Mouse (Mus musculus) neural tube, embryonic 15.5 days (tissue): ENCODE measurements at regions not wholly inside any gene's neighbourhood (a gene's known extent, or its start where the extent isn't known, plus 50 kb on each side); places are given as distances from the start of the nearest gene placed in this dataset.

ENCODE experiments used
- ATAC-seq: fragments of 200-750 bp; cut with Nextera tagmentation; 2 replicates; pipeline ENCODE4 v1.8.0; 2017; ENCODE audit warnings: mild to moderate bottlenecking, moderate TSS enrichment, moderate library complexity; ENCODE audit not compliant: low FRiP score
- H3K27ac ChIP-seq: fragments of 300-500 bp; sonication (generic); replicated peaks from 2 replicates; pipeline ENCODE4 v1.5.1; 2015; ENCODE audit warnings: mild to moderate bottlenecking, inconsistent platforms
- H3K27me3 ChIP-seq: fragments of 300-500 bp; sonication (generic); replicated peaks from 2 replicates; pipeline ENCODE4 v1.6.1; 2015; ENCODE audit warnings: inconsistent platforms
- H3K36me3 ChIP-seq: fragments of 300-500 bp; sonication (generic); 2 replicates; pipeline ENCODE4 v1.6.1; 2015; ENCODE audit warnings: inconsistent platforms
- H3K4me1 ChIP-seq: fragments of 300-500 bp; sonication (generic); 2 replicates; pipeline ENCODE4 v1.6.1; 2015; ENCODE audit warnings: inconsistent platforms
- H3K4me2 ChIP-seq: fragments of 300-500 bp; sonication (generic); 2 replicates; pipeline ENCODE4 v1.6.1; 2015; ENCODE audit warnings: inconsistent platforms, mild to moderate bottlenecking, moderate library complexity
- H3K4me3 ChIP-seq: fragments of 300-500 bp; sonication (generic); replicated peaks from 2 replicates; pipeline ENCODE4 v1.5.1; 2015; ENCODE audit warnings: mild to moderate bottlenecking, inconsistent platforms
- H3K9ac ChIP-seq: fragments of 300-500 bp; sonication (generic); replicated peaks from 2 replicates; pipeline ENCODE4 v1.6.1; 2015; ENCODE audit warnings: mild to moderate bottlenecking, inconsistent platforms
- H3K9me3 ChIP-seq: fragments of 300-500 bp; sonication (generic); replicated peaks from 2 replicates; pipeline ENCODE4 v1.6.1; 2016; ENCODE audit warnings: inconsistent platforms
- WGBS: fragments of 180-500 bp; shearing (Covaris S2); methylation state at CpG from one replicate; pipeline ENCODE4 v1.1.7; 2015; ENCODE audit warnings: mixed read lengths; 5-methylcytosine and 5-hydroxymethylcytosine counted together

- Histone ChIP-seq H3K36me3 (no peaks in the 10 kb centered on the region), H3K4me2 (no peak overlapping the region), H3K27ac (no peak overlapping the region), H3K4me3 (no peak overlapping the region), H3K27me3 (no peaks in the 10 kb centered on the region), H3K9me3 (no peaks in the 10 kb centered on the region), H3K4me1 (peaks cover 3% of the 10 kb centered on the region; the same call in 1 of the 2 replicates), H3K9ac (no peak overlapping the region)
- ATAC-seq = no peak
- WGBS = 89% methylated on average over 8 of the region's 8 CpGs
Observed at GRCm38 (mm10) chr13:110568482-110569179, 173.8 kb downstream of the Plk2 start.

- WGBS = 99% methylated on average over 2 of the region's 2 CpGs
- no peaks in the 10 kb centered on the region for H3K9me3 ChIP-seq
- H3K36me3 ChIP-seq = no peaks in the 10 kb centered on the region
Observed at GRCm38 (mm10) chr13:110569180-110569512, 174.3 kb downstream of the Plk2 start.

GRCm38 (mm10) chr13:110570386-110570785 lies 175.5 kb downstream of the Plk2 start:
- no peaks in the 10 kb centered on the region for H3K9me3 ChIP-seq
- H3K36me3 ChIP-seq = no peaks in the 10 kb centered on the region
- no peak for ATAC-seq

More at GRCm38 (mm10) chr13:110569180-110569512, 174.3 kb downstream of the Plk2 start:
- Histone ChIP-seq H3K27me3 (no peaks in the 10 kb centered on the region), H3K4me1 (peaks cover 7% of the 10 kb centered on the region; the same call in 1 of the 2 replicates), H3K27ac (no peak overlapping the region), H3K4me3 (no peak overlapping the region), H3K4me2 (no peak overlapping the region), H3K9ac (no peak overlapping the region)
- ATAC-seq = no peak

GRCm38 (mm10) chr13:110573360-110574065 lies 178.7 kb downstream of the Plk2 start:
- no peak overlapping the region for H3K4me2 ChIP-seq
- H3K9ac ChIP-seq = no peak overlapping the region
- WGBS = 72% methylated on average over 7 of the region's 7 CpGs
- no peaks in the 10 kb centered on the region for H3K36me3 ChIP-seq
- no peak for ATAC-seq
- no peaks in the 10 kb centered on the region for H3K9me3 ChIP-seq
- H3K27me3 ChIP-seq = no peaks in the 10 kb centered on the region
- peaks cover 16% of the 10 kb centered on the region; the same call in 1 of the 2 replicates for H3K4me1 ChIP-seq
- peak overlapping the region; percentile 20; the same call in 1 of the 2 replicates for H3K27ac ChIP-seq
- H3K4me3 ChIP-seq = no peak overlapping the region

More at GRCm38 (mm10) chr13:110570386-110570785, 175.5 kb downstream of the Plk2 start:
- H3K27me3 ChIP-seq = no peaks in the 10 kb centered on the region
- no peak overlapping the region for H3K4me2 ChIP-seq
- H3K9ac ChIP-seq = no peak overlapping the region
- peaks cover 16% of the 10 kb centered on the region; the same call in 1 of the 2 replicates for H3K4me1 ChIP-seq
- no peak overlapping the region for H3K4me3 ChIP-seq
- no peak overlapping the region for H3K27ac ChIP-seq

GRCm38 (mm10) chr13:110574764-110575471 lies 180.1 kb downstream of the Plk2 start:
- peak; percentile 47; the same call in 1 of the 2 replicates for ATAC-seq
- Histone ChIP-seq H3K36me3 (no peaks in the 10 kb centered on the region), H3K4me3 (no peak overlapping the region), H3K4me2 (no peak overlapping the region), H3K27me3 (no peaks in the 10 kb centered on the region), H3K9me3 (no peaks in the 10 kb centered on the region), H3K4me1 (peaks cover 16% of the 10 kb centered on the region; the same call in 1 of the 2 replicates), H3K9ac (no peak overlapping the region), H3K27ac (peak overlapping the region; percentile 48)
- WGBS = 38% methylated on average over 6 of the region's 6 CpGs

GRCm38 (mm10) chr13:110578159-110578558 lies 183.3 kb downstream of the Plk2 start:
- Histone ChIP-seq H3K9me3 (no peaks in the 10 kb centered on the region), H3K4me2 (no peak overlapping the region), H3K27me3 (no peaks in the 10 kb centered on the region), H3K27ac (no peak overlapping the region), H3K4me1 (peaks cover 16% of the 10 kb centered on the region; the same call in 1 of the 2 replicates), H3K4me3 (no peak overlapping the region), H3K9ac (no peak overlapping the region), H3K36me3 (no peaks in the 10 kb centered on the region)
- no peak for ATAC-seq
- 70% methylated on average over 7 of the region's 7 CpGs for WGBS

- H3K4me1 ChIP-seq = peaks cover 2% of the 10 kb centered on the region; the same call in 1 of the 2 replicates
- no peak overlapping the region for H3K4me3 ChIP-seq
- WGBS = 68% methylated on average over 4 of the region's 4 CpGs
- no peaks in the 10 kb centered on the region for H3K9me3 ChIP-seq
- no peak overlapping the region for H3K27ac ChIP-seq
- H3K27me3 ChIP-seq = no peaks in the 10 kb centered on the region
- H3K36me3 ChIP-seq = no peaks in the 10 kb centered on the region
- no peak overlapping the region for H3K9ac ChIP-seq
- no peak overlapping the region for H3K4me2 ChIP-seq
- ATAC-seq = no peak
Observed at GRCm38 (mm10) chr13:110580166-110580565, 185.3 kb downstream of the Plk2 start.

- 63% methylated on average over 5 of the region's 5 CpGs for WGBS
- Histone ChIP-seq H3K4me2 (no peak overlapping the region), H3K9me3 (no peaks in the 10 kb centered on the region), H3K27me3 (no peaks in the 10 kb centered on the region), H3K27ac (no peak overlapping the region), H3K4me1 (no peaks in the 10 kb centered on the region), H3K9ac (no peak overlapping the region), H3K4me3 (no peak overlapping the region), H3K36me3 (no peaks in the 10 kb centered on the region)
- ATAC-seq = no peak
Observed at GRCm38 (mm10) chr13:110580570-110580969, 185.7 kb downstream of the Plk2 start.

GRCm38 (mm10) chr13:110584765-110585164 lies 189.9 kb downstream of the Plk2 start:
- Histone ChIP-seq H3K4me1 (no peaks in the 10 kb centered on the region), H3K9ac (no peak overlapping the region), H3K27me3 (no peaks in the 10 kb centered on the region), H3K4me2 (no peak overlapping the region), H3K36me3 (no peaks in the 10 kb centered on the region), H3K9me3 (no peaks in the 10 kb centered on the region), H3K27ac (no peak overlapping the region), H3K4me3 (no peak overlapping the region)
- 57% methylated on average over 10 of the region's 10 CpGs for WGBS
- ATAC-seq = no peak; the same call in 1 of the 2 replicates

- no peak overlapping the region for H3K4me2 ChIP-seq
- H3K27ac ChIP-seq = no peak overlapping the region
- H3K4me1 ChIP-seq = no peaks in the 10 kb centered on the region
- WGBS = 93% methylated on average over 3 of the region's 3 CpGs
- no peaks in the 10 kb centered on the region for H3K36me3 ChIP-seq
- no peak for ATAC-seq
- H3K27me3 ChIP-seq = no peaks in the 10 kb centered on the region
- H3K9me3 ChIP-seq = no peaks in the 10 kb centered on the region
- H3K4me3 ChIP-seq = no peak overlapping the region
- no peak overlapping the region for H3K9ac ChIP-seq
Observed at GRCm38 (mm10) chr13:110594630-110595029, 199.8 kb downstream of the Plk2 start.

GRCm38 (mm10) chr13:110599666-110600065 lies 204.8 kb downstream of the Plk2 start:
- no peak for ATAC-seq

More at GRCm38 (mm10) chr13:110599666-110600065, 204.8 kb downstream of the Plk2 start:
- no peak overlapping the region for H3K4me2 ChIP-seq
- no peak overlapping the region for H3K4me3 ChIP-seq
- no peak overlapping the region for H3K27ac ChIP-seq
- no peak overlapping the region for H3K9ac ChIP-seq
- no peaks in the 10 kb centered on the region for H3K4me1 ChIP-seq
- 83% methylated on average over 3 of the region's 3 CpGs for WGBS
- H3K9me3 ChIP-seq = no peaks in the 10 kb centered on the region
- no peaks in the 10 kb centered on the region for H3K27me3 ChIP-seq
- H3K36me3 ChIP-seq = no peaks in the 10 kb centered on the region
